Mouse (Mus musculus) spleen, adult 2 months (tissue): ENCODE data around the gene Grin2d. TPM values are rescaled to one million over a fixed set of nuclear protein-coding genes. Genes with fewer than 3 reads are reported as not detected.
A peak's percentile ranks its signal among the peaks of the same experiment; 100 is the strongest.

Experiments used
- DNase-seq, 2 experiments: peaks; one replicate each; pipeline versions ENCODE4 v3.0.0 to v3.0.0-alpha.2; 2012 to 2021; ENCODE audit warnings: low spot score in 2 of 2, low read depth in 1 of 2
- H3K27ac ChIP-seq: fragments of 200-500 bp; 2 replicates; pipeline ENCODE4 v1.5.1; 2012; ENCODE audit warnings: low read length, inconsistent platforms; ENCODE audit not compliant: insufficient read depth
- H3K27me3 ChIP-seq: fragments of 200-500 bp; 2 replicates; pipeline ENCODE4 v1.6.1; 2012; ENCODE audit warnings: mild to moderate bottlenecking, moderate library complexity, low read length, inconsistent platforms; ENCODE audit not compliant: control insufficient read depth, insufficient read depth
- H3K36me3 ChIP-seq: fragments of 200-500 bp; 2 replicates; pipeline ENCODE4 v1.6.1; 2012; ENCODE audit warnings: mild to moderate bottlenecking, low read length, inconsistent platforms; ENCODE audit not compliant: control insufficient read depth, insufficient read depth
- H3K4me1 ChIP-seq: fragments of 200-500 bp; 2 replicates; pipeline ENCODE4 v1.6.1; 2011; ENCODE audit warnings: inconsistent platforms; ENCODE audit not compliant: control insufficient read depth, insufficient read depth, insufficient read length
- H3K4me3 ChIP-seq: fragments of 200-500 bp; 2 replicates; pipeline ENCODE4 v1.5.1; 2011; ENCODE audit warnings: mild to moderate bottlenecking, inconsistent platforms; ENCODE audit not compliant: insufficient read depth, insufficient read length; ENCODE audit errors: extremely low read depth
- CTCF ChIP-seq: fragments of 200-500 bp; IDR thresholded peaks from 2 replicates; pipeline ENCODE4 v1.5.1; 2011; ENCODE audit warnings: mild to moderate bottlenecking, inconsistent platforms; ENCODE audit not compliant: insufficient read depth, insufficient read length, insufficient replicate concordance; ENCODE audit errors: extremely low read depth
- POLR2A ChIP-seq: fragments of 200-500 bp; IDR thresholded peaks from 2 replicates; pipeline ENCODE4 v1.6.1; 2011; ENCODE audit warnings: low read depth, low read length, inconsistent platforms
- WGBS: fragments of 180-500 bp; shearing (Covaris S2); methylation state at CpG from one replicate; pipeline ENCODE4 v1.1.7; 2018; 5-methylcytosine and 5-hydroxymethylcytosine counted together
- polyA plus RNA-seq: library from polyadenylated mRNA; depleted of rRNA; stranded (reverse); fragments of >200 nt; gene quantifications from 2 replicates; pipeline ENCODE4 v1.2.3, GENCODE M21; 2012

Gene Grin2d
- polyA plus RNA-seq, 1 experiment: 0.68 TPM

GRCm38 (mm10) chr7:45800001-45800400 is 78.2 kb downstream of the Grin2d start:
- no peaks in the 10 kb centered on the region for H3K36me3 ChIP-seq
- H3K27me3 ChIP-seq: peaks cover 13% of the 10 kb centered on the region
- DNase-seq: no peak
- peaks cover 15% of the 10 kb centered on the region for H3K4me1 ChIP-seq
- H3K27ac ChIP-seq: no peak overlapping the region
- TF ChIP-seq POLR2A (no peak), CTCF (no peak)
- no peak overlapping the region for H3K4me3 ChIP-seq
- WGBS: 49% methylated on average over 7 of the region's 7 CpGs

- Histone ChIP-seq H3K36me3 (no peaks in the 10 kb centered on the region), H3K27me3 (peaks cover 13% of the 10 kb centered on the region), H3K4me3 (peak overlapping the region; percentile 9; the same call in 1 of the 2 replicates), H3K27ac (no peak overlapping the region), H3K4me1 (peaks cover 15% of the 10 kb centered on the region)
- no peak for TF ChIP-seq CTCF
- no peak for TF ChIP-seq POLR2A
- WGBS: 53% methylated on average over 7 of the region's 7 CpGs
- DNase-seq: no peak
Observed at GRCm38 (mm10) chr7:45798931-45799330, 79.2 kb downstream of the Grin2d start.

DNA sequence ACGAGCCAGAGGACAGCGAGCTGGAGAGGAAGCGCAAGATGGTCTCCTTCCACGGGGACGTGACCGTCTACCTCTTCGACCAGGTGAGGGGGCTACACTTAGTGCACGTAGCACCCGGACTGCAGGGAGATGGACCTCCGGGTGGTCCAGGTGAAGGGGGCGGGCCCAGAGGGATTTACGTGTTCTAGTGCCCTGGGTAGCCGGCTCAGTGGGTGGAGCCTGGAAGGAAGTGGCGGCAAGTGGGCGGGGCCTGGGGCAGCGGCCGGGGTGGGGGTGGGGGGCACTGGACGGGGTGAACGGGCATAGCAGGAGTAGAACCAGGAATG is 79.7 kb downstream of the Grin2d start:
- H3K27ac ChIP-seq: no peak overlapping the region
- TF ChIP-seq POLR2A: no peak
- TF ChIP-seq CTCF: no peak
- H3K4me1 ChIP-seq: peaks cover 15% of the 10 kb centered on the region
- no peaks in the 10 kb centered on the region for H3K36me3 ChIP-seq
- H3K27me3 ChIP-seq: peaks cover 13% of the 10 kb centered on the region
- peak in 1 of 2 experiments; percentile 39 for DNase-seq
- 3% methylated on average over 19 of the region's 19 CpGs for WGBS
- peak overlapping the region; percentile 66 for H3K4me3 ChIP-seq

DNA sequence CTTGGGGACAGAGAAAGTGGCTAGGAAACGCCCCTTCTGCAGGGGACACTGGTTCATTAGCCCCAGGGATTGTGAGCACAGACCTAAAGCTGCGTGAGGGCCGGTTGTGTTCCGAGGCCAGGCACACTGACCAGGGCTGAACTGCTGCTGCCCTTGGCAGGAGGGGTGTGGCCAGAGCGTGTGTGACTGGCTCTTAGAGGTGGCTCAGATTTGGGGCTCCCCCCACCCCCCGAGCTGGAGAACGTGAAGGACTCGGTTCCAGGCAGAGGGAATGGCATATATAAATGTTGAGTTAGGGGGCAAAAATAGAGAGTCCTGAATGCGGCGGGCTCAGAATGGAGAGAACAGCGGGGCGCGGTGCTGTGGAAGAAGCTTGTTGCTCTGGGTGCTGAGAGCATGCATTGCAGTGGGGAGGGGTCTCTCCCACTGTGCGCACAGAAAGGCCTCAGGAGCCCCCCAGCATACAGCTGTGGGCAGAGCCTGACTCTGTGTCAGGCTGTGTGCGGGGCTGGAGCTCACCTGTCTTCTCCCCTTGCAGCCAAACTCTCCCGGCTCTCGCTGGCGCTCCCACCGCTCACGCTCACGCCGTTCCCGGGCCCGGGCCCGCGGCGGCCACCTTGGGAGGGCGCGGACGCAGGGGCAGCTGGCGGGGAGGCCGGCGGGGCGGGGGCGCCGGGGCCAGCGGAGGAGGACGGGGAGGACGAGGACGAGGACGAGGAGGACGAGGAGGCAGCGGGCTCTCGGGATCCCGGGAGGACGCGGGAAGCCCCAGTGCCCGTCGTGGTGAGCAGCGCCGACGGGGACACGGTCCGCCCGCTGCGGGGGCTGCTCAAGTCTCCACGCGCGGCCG is 80.3 kb downstream of the Grin2d start:
- DNase-seq: no peak
- TF ChIP-seq CTCF (no peak), POLR2A (no peak)
- 4% methylated on average over 60 of the region's 60 CpGs for WGBS

GRCm38 (mm10) chr7:45796950-45797349 is 81.2 kb downstream of the Grin2d start:
- no peak for DNase-seq
- peaks cover 15% of the 10 kb centered on the region for H3K4me1 ChIP-seq
- 72% methylated on average over 6 of the region's 6 CpGs for WGBS
- no peak overlapping the region for H3K4me3 ChIP-seq
- no peaks in the 10 kb centered on the region for H3K36me3 ChIP-seq
- TF ChIP-seq CTCF (no peak), POLR2A (no peak)
- H3K27me3 ChIP-seq: peaks cover 13% of the 10 kb centered on the region
- H3K27ac ChIP-seq: no peak overlapping the region

More for the DNA sequence above, 80.3 kb downstream of the Grin2d start:
- peak overlapping the region; percentile 66 for H3K4me3 ChIP-seq
- H3K4me1 ChIP-seq: peaks cover 15% of the 10 kb centered on the region
- H3K27ac ChIP-seq: no peak overlapping the region
- H3K36me3 ChIP-seq: no peaks in the 10 kb centered on the region
- peaks cover 13% of the 10 kb centered on the region for H3K27me3 ChIP-seq

GRCm38 (mm10) chr7:45794971-45795370 is 83.2 kb downstream of the Grin2d start:
- WGBS: 89% methylated on average over 29 of the region's 29 CpGs
- H3K27me3 ChIP-seq: peaks cover 13% of the 10 kb centered on the region
- no peak overlapping the region for H3K4me3 ChIP-seq
- TF ChIP-seq CTCF (no peak), POLR2A (no peak)
- peaks cover 10% of the 10 kb centered on the region for H3K4me1 ChIP-seq
- no peak overlapping the region for H3K27ac ChIP-seq
- H3K36me3 ChIP-seq: no peaks in the 10 kb centered on the region
- no peak for DNase-seq

DNA sequence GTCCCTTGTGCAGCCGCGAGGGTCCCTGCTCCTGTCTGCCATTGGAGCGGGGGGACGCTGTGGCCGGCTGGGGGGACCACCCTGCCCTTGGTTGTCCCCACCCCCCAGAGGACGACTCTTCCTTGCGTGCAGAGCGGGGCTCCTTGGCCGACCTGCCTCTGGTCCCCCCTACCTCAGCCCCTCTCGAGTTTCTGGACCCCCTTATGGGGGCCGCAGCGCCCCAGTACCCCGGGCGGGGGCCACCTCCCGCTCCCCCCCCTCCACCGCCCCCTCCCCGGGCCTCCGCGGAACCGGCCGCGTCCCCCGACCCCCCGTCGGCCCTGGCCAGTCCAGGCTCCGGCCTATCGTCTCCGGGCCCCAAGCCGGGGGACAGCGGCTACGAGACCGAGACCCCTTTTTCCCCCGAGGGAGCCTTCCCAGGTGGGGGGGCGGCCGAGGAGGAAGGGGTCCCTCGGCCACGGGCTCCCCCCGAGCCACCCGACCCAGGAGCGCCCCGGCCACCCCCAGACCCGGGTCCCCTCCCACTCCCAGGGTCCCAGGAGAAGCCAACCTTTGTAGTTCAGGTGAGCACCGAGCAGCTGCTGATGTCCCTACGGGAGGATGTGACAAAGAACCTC is 84.1 kb downstream of the Grin2d start:
- Histone ChIP-seq H3K36me3 (no peaks in the 10 kb centered on the region), H3K4me3 (no peak overlapping the region), H3K27ac (no peak overlapping the region), H3K27me3 (peaks cover 13% of the 10 kb centered on the region), H3K4me1 (peaks cover 10% of the 10 kb centered on the region)
- WGBS: 85% methylated on average over 44 of the region's 44 CpGs
- DNase-seq: no peak
- TF ChIP-seq POLR2A (no peak), CTCF (no peak)
